Mouse (Mus musculus) C2C12 (cell line): ENCODE results near the gene Nab2.

Experiments
- CTCF ChIP-seq: IDR thresholded peaks from one replicate; pipeline ENCODE4 v1.5.1; 2011; ENCODE audit not compliant: control insufficient read depth, insufficient read depth, insufficient read length
- MYOD1 ChIP-seq: IDR thresholded peaks from one replicate; pipeline ENCODE4 v1.6.1; 2011; ENCODE audit warnings: low read depth; ENCODE audit not compliant: control insufficient read depth, insufficient read length
- USF1 ChIP-seq: IDR thresholded peaks from one replicate; pipeline ENCODE4 v1.6.1; 2011; ENCODE audit warnings: low read depth, mild to moderate bottlenecking, control low read depth, moderate library complexity

DNA sequence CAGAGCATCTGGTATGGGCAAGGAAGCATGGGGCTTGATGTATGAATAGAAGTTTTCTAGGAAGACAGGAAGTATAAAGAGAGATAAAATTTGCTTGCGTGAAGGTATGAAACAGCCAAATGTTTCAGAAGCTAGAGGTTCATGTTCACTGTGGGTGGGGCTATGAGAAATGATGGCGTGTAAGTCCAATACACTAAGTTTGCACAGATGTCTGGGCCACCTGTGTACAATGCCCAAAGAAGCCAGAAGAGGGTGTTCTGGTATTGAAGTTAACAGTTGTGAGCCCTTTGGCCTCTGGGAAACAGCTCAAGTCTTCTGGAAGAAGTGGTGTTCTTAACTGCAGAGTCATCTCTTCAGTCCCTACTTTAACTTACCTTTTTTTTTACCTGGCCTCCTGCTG, 1.8 kb upstream of the Nab2 start:
- TF ChIP-seq CTCF, result no peak
- no peak for TF ChIP-seq USF1
- no peak for TF ChIP-seq MYOD1
